Mouse (Mus musculus): Measurements from ENCODE around the gene Zfp3.
A peak's percentile ranks its signal among the peaks of the same experiment; 100 is the strongest.

Gene Zfp3

DNA sequence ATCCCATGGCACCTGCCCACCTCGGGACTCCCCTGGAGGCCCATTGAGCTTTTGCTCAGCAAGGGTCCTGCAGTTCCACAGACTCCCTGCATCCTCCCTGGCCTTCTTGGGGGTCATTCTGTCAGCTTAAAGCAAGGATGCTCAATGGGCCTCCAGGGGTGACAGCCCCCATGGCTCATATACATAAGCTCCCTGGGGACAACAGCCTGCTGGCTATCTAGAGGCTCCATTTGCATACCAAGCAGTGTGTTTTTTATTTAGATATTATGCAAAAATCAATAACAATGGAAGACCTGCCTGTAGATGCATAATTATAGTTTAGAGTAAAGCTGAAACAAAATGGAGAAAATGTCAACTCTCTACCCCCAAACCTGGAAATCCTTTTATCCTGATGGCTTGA, 45.0 kb downstream of the Zfp3 start:
- no peak for DNase-seq

DNA sequence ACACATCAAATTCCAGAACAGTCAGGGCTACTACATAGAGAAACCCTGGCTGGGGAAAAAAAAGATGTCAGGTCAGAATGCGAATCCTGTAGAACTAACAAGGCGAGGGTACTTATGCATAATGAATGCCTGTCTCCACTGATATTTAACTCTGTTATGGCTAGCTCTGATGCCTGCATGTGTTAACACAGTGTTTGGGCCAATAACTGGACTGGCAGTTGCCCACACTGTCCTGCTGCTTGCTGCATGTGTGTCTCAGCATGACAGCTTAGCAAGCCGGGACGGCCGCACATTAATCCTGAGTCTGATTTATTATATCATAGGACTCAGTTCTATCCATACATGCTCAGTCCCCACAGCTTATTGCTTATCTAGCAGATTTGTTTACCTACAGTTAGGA, 47.0 kb downstream of the Zfp3 start:
- no peak for DNase-seq

DNA sequence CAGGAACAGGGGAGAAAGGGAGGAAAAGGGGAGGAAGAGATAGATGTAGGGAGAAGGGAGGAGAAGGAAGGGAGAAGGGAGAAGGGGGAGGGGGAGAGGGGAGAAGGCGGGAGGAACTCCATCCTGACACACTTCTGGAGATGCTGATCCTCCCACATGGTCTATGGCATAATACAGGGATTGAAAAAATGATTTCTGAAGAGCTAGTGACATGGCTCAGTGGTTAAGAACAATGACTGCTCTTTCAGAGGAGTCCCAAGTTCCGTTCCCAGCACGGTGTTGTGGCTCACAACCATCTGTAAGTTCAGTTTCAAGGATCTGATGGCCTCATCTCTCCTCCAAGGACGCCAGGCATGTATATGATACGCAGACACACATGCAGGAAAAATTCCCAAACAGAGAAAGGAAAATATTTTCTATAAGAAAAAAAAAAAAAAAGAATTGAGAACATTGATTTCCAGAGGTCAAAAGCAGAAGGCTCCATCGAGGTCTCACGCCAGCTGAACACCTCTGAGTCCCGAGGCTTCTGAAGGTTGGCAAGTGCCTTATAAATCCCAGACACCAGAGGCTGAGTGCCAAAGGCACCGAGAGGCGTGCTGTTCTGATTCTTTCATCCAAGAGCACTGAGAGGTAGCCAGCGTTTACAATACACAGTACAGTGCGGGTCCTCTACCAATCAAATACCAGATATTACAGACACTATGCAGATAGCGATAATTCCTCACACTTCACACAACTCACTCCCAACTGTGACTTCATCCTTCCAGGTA, 47.6 kb downstream of the Zfp3 start:
- no peak for DNase-seq

DNA sequence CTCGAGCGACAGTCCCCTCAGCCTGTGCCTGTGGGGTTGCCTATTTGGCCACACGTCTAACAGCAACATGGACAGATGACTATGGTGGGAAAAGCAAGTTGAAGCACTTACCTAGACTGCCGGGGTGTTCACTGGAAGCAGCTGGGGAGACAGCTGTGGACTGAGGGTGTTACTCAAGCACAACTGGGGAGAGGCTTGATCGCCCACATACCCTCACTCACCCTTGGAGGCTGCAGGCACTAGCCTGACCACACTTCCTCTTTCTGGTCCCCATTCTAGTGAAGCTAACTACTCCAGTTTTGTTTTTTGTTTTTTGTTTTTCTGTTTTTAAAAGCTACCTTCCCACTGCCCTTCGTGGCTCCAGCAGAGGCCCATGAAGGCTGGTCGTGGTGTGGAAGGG, 48.4 kb downstream of the Zfp3 start, which contains the start of gene Scimp:
Gene Scimp (minus strand): TSS at position 222 of the 400 bp plus-strand sequence.
- no peak for DNase-seq

DNA sequence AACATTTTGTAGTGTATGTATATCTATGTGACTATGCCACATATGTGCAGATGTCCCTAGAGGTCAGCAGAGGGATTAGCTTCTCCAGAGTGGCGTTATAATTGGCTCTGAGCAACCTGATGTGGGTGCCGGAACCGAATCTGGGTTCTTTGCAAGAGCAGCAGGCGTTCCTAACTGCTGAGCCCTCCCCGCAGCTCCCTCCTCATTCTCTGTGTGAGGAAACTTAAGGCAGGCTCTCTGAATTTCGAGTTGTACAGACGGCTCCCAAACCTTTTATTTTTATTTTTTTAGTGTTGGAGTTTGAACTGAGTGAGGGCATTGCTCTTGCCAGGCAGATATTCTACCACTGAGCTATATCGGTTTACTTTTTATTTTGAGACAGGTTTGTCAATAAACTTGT, 51.1 kb downstream of the Zfp3 start:
- no peak for DNase-seq

GRCm38 (mm10) chr11:70815498-70816078, 51.6 kb downstream of the Zfp3 start:
- peak; percentile 73 for DNase-seq

- DNase-seq = no peak
Measured at GRCm38 (mm10) chr11:70816770-70817169, 52.8 kb downstream of the Zfp3 start.

DNA sequence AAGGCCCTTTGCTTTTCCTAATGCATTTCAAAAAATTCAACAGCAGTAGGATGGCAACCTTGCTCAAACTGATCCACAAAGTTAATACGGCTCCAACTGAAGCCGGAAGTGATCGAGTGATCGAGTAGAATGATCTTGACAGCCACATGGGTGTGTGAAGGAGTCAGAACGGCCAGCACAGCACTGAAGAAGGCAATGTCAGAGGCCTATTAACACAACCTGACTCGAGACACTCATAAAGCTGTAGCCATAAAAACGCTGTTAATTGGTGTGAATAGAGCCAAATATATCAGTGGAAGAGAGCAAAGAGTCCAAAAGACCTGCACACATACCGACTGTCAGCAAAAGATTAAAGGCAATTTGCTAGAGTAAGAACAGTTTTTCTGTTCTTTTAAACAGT, 56.1 kb downstream of the Zfp3 start:
- no peak for DNase-seq

DNA sequence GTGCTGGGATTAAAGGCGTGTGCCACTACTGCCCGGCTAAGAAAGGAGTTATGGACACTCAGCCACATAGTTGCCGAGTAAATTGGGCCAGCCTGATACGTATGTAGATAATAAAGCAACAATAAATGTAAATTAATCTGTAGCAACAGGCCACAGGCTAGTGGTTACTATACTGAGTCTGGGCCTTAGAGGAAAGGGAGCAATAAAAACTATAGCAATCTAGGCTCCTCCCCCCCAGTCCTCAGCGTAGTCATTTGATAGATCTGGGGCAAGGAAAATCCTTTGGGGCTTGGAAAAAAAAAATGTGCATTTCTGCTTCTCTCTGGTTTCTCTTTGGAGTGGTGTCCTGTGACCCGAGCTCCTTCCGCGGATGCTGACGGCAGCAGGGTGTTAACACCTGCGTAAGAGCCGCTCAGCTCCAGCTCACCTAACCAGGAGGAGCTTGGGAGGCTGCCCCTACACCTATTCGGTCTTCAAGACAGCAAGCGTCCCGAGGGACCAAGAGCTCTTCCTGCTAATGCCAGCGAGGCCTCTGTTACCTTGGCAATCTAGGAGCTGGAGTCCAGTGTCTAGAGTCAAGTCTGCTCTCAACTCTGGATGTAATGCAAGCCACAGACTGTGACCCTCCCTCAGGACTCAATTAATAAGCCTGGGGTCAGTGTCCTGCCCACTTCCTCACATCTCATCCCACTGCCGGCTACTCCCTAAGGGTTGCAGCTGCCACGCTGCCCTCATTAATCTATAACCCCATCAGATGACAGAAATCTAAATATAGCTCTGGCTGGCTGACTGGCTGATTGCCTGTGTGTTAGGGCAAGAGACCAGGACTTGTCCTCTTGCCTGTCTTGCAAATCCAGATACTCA, 58.0 kb downstream of the Zfp3 start:
- peak; percentile 66 for DNase-seq
